Mouse (Mus musculus) thymus, postnatal 0 days (tissue): ENCODE measurements around the gene Gm20388. TPM values are rescaled to one million over a fixed set of nuclear protein-coding genes. Genes with fewer than 3 reads are reported as not detected.
A peak's percentile ranks its signal among the peaks of the same experiment; 100 is the strongest.

Experiments
- DNase-seq: peaks from one replicate; pipeline ENCODE4 v3.0.0-alpha.2; 2015; ENCODE audit warnings: low spot score
- polyA plus RNA-seq: library from polyadenylated mRNA; unstranded; fragments of >200 nt; fragmentation: Nextera tagmentation; extraction: Ambion mirVana; gene quantifications from 2 replicates; pipeline ENCODE4 v1.2.1, GENCODE M21; 2015

The Gm20388 gene
- polyA plus RNA-seq, 1 experiment from 2014 or later: not detected

- DNase-seq: peak; percentile 66
These were observed 2816.8 kb downstream of the Gm20388 start for GRCm38 (mm10) chr8:122727412-122727811.

GRCm38 (mm10) chr8:122728630-122729029 is 2818.0 kb downstream of the Gm20388 start:
- DNase-seq: no peak

GRCm38 (mm10) chr8:122735110-122735509 is 2824.5 kb downstream of the Gm20388 start:
- DNase-seq: no peak

- DNase-seq: peak; percentile 50
These were observed 2825.2 kb downstream of the Gm20388 start for GRCm38 (mm10) chr8:122735542-122736473.

- no peak for DNase-seq
These were observed 2826.0 kb downstream of the Gm20388 start for GRCm38 (mm10) chr8:122736623-122737022.

GRCm38 (mm10) chr8:122737071-122737470 is 2826.4 kb downstream of the Gm20388 start:
- peak; percentile 57 for DNase-seq

GRCm38 (mm10) chr8:122737886-122738285 is 2827.2 kb downstream of the Gm20388 start:
- no peak for DNase-seq

- DNase-seq: peak; percentile 76
These were observed 2828.6 kb downstream of the Gm20388 start for GRCm38 (mm10) chr8:122739102-122739725.

GRCm38 (mm10) chr8:122742471-122742870 is 2831.8 kb downstream of the Gm20388 start:
- DNase-seq: no peak

GRCm38 (mm10) chr8:122745022-122745749 is 2834.5 kb downstream of the Gm20388 start:
- no peak for DNase-seq

- no peak for DNase-seq
These were observed 2835.2 kb downstream of the Gm20388 start for GRCm38 (mm10) chr8:122745750-122746275.

- DNase-seq: no peak
These were observed 2835.8 kb downstream of the Gm20388 start for GRCm38 (mm10) chr8:122746439-122746838.

GRCm38 (mm10) chr8:122747825-122748224 is 2837.2 kb downstream of the Gm20388 start:
- DNase-seq: no peak

- no peak for DNase-seq
These were observed 2838.8 kb downstream of the Gm20388 start for GRCm38 (mm10) chr8:122749333-122749958.

- no peak for DNase-seq
These were observed 2840.7 kb downstream of the Gm20388 start for GRCm38 (mm10) chr8:122751342-122751741.

- DNase-seq: no peak
These were observed 2841.6 kb downstream of the Gm20388 start for GRCm38 (mm10) chr8:122752111-122752721.

GRCm38 (mm10) chr8:122758597-122758996 is 2848.0 kb downstream of the Gm20388 start:
- DNase-seq: no peak

GRCm38 (mm10) chr8:122760116-122760515 is 2849.5 kb downstream of the Gm20388 start:
- DNase-seq: no peak

GRCm38 (mm10) chr8:122761109-122761508 is 2850.5 kb downstream of the Gm20388 start:
- DNase-seq: peak; percentile 27

GRCm38 (mm10) chr8:122762731-122763266 is 2852.2 kb downstream of the Gm20388 start:
- no peak for DNase-seq
